In genomic region chr2:127846571-127846970, GRCm38 (mm10) we compare ENCODE assay signal across 24 mouse cellular contexts. TPM values are rescaled to one million over a fixed set of nuclear protein-coding genes. Genes with fewer than 3 reads are reported as not detected.
"Had no signal": no experiment of that assay in that cellular context is flagged by ENCODE, and none has a peak within 500 bp of the region (broad histone marks: within the 10 kb centered on the region; RNA-seq: fewer than 3 reads in every experiment).

No protein-coding gene starts in this region.

- H3K4me2 ChIP-seq: limb, embryonic 12.5 days; limb, embryonic 15.5 days; liver, embryonic 11.5 days; lung, embryonic 14.5 days; midbrain, embryonic 12.5 days; midbrain, embryonic 15.5 days; neural tube, embryonic 13.5 days had no signal

- H3K36me3 ChIP-seq: limb, embryonic 12.5 days; limb, embryonic 15.5 days; midbrain, embryonic 12.5 days; midbrain, embryonic 15.5 days; neural tube, embryonic 13.5 days had no signal

- ATAC-seq: liver, postnatal 0 days; lung, postnatal 0 days; midbrain, embryonic 15.5 days had no signal

- DNase-seq: kidney, adult 2 months; kidney, postnatal 14 days; kidney, postnatal 4 days; left cerebral cortex, postnatal 4 days; liver, postnatal 0 days; lung, embryonic 14.5 days; retina, postnatal 1 day; right cerebral cortex, postnatal 25 days; spleen, adult 18-20 months; thymus, adult 18-20 months; thymus, postnatal 36 days had no signal

- H3K4me3 ChIP-seq: limb, embryonic 12.5 days; limb, embryonic 15.5 days; midbrain, embryonic 12.5 days; midbrain, embryonic 15.5 days; neural tube, embryonic 13.5 days had no signal

- H3K27me3 ChIP-seq: midbrain, embryonic 12.5 days; midbrain, embryonic 15.5 days; neural tube, embryonic 13.5 days had no signal

RNA-seq across cellular contexts. Expression of gene Acoxl, which starts 7.9 kb away (rescaled TPM):
- total RNA-seq: layer of hippocampus, adult 18-20 months; layer of hippocampus, postnatal 14 days; left cerebral cortex, adult 8-10 months; left cerebral cortex, postnatal 14 days; left cerebral cortex, postnatal 4 days had no signal
- polyA plus RNA-seq: kidney, adult 2 months; liver, embryonic 14.5 days; midbrain, embryonic 12.5 days had no signal

RNA-seq across cellular contexts. Expression of gene Bub1, which starts 14.9 kb away (rescaled TPM):
- total RNA-seq: neutrophil, adult 5-6 weeks had no signal
